15 mouse cellular contexts compared by ENCODE assay signal in genomic region chr2:18917380-18917750, GRCm38 (mm10).
DNase-seq lines count a peak whose midpoint lies in the region; ATAC-seq and TF ChIP-seq lines count a peak whose summit lies in the region.
"Had no signal": no experiment of that assay in that cellular context is flagged by ENCODE, and none has a peak within 500 bp of the region (broad histone marks: within the 10 kb centered on the region; RNA-seq: fewer than 3 reads in every experiment).

No protein-coding gene starts in this region.

- H3K79me2 ChIP-seq in myocyte (ENCODE audit: control insufficient read depth, insufficient read depth): peaks cover 14% of the 10 kb centered on the region

- H3K27ac ChIP-seq in heart, embryonic 16.5 days (ENCODE audit: low read length): no peak overlapping the region
- H3K27ac ChIP-seq: left cerebral cortex, adult 2 months; limb, embryonic 15.5 days; stomach, postnatal 0 days had no signal

- TF ChIP-seq POLR2A in myocyte (IDR thresholded peaks at IDR 0.05; ENCODE audit: insufficient read length, low read depth): no peak

- DNase-seq in heart, postnatal 10 days: no peak
- DNase-seq in CD4-positive, CD25-positive, alpha-beta regulatory T cell, adult 2 months (ENCODE audit: low read depth, low spot score): peak; percentile 43
- DNase-seq in brain, adult 2 months (ENCODE audit: low read depth, low spot score): peak; percentile 33
- no peak for DNase-seq in cerebellum, adult 9-11 months
- DNase-seq in retina, postnatal 1 day: no peak
- no peak for DNase-seq in lung, postnatal 4 days
- DNase-seq: cerebellum, adult 11 months; heart, adult 11 months had no signal

- WGBS in heart, embryonic 16.5 days: 74% methylated on average over 1 of the region's 1 CpGs

- H3K4me1 ChIP-seq in heart, embryonic 16.5 days (ENCODE audit: control insufficient read depth, insufficient read depth, low read length): peaks cover 26% of the 10 kb centered on the region

- ATAC-seq in heart, embryonic 16.5 days (replicated peaks; ENCODE audit: extremely low read depth, insufficient read depth, low FRiP score): 0 out of 2 replicates have a peak, but pooled peaks have one; percentile 18
- ATAC-seq: intestine, embryonic 16.5 days had no signal

- H3K9ac ChIP-seq in heart, embryonic 16.5 days (ENCODE audit: low read length): no peak overlapping the region
- H3K9ac ChIP-seq: limb, embryonic 15.5 days had no signal

- no peaks in the 10 kb centered on the region for H3K27me3 ChIP-seq in heart, embryonic 16.5 days (ENCODE audit: control insufficient read depth, insufficient read depth, low read length)
- H3K27me3 ChIP-seq in myocyte (ENCODE audit: control insufficient read depth, insufficient read depth, insufficient read length): no peaks in the 10 kb centered on the region
- H3K27me3 ChIP-seq: limb, embryonic 15.5 days had no signal

- no peak overlapping the region for H3K4me2 ChIP-seq in heart, embryonic 16.5 days (ENCODE audit: low read depth, low read length)
- peak overlapping the region; percentile 28 for H3K4me2 ChIP-seq in myocyte (ENCODE audit: low read depth)
- H3K4me2 ChIP-seq: limb, embryonic 15.5 days had no signal

- no peaks in the 10 kb centered on the region for H3K36me3 ChIP-seq in heart, embryonic 16.5 days (ENCODE audit: control insufficient read depth, insufficient read depth)
- no peaks in the 10 kb centered on the region for H3K36me3 ChIP-seq in myocyte (ENCODE audit: control insufficient read depth, insufficient read depth)
- H3K36me3 ChIP-seq: limb, embryonic 15.5 days had no signal

- no peak overlapping the region for H3K4me3 ChIP-seq in heart, embryonic 16.5 days (ENCODE audit: low read length)
- H3K4me3 ChIP-seq in myocyte: no peak overlapping the region
- H3K4me3 ChIP-seq: erythroblast, embryonic 14.5 days; left cerebral cortex, adult 2 months; limb, embryonic 15.5 days had no signal

- H3ac ChIP-seq in myocyte (ENCODE audit: control insufficient read depth, insufficient read length): no peak overlapping the region

- intact Hi-C loops in heart, postnatal 10 days (cut with DNase I): no loop called here

- no peaks in the 10 kb centered on the region for H3K9me3 ChIP-seq in heart, embryonic 16.5 days (replicated peaks; ENCODE audit: control insufficient read depth, low read length)
- H3K9me3 ChIP-seq: limb, embryonic 15.5 days had no signal

TF ChIP-seq in myocyte, 11 proteins besides CTCF, POLR2A, EP300 and RAD21:
- TF ChIP-seq USF1 (IDR thresholded peaks at IDR 0.05; ENCODE audit: low read depth) (no peak), POLR2AphosphoS2 (IDR thresholded peaks at IDR 0.05; ENCODE audit: insufficient read length, low read depth) (no peak), TCF12 (IDR thresholded peaks at IDR 0.05; ENCODE audit: insufficient read depth, poor library complexity, severe bottlenecking) (no peak), CEBPB (IDR thresholded peaks at IDR 0.05; ENCODE audit: insufficient read depth, poor library complexity, severe bottlenecking) (no peak), MYOD1 (IDR thresholded peaks at IDR 0.05; ENCODE audit: control insufficient read depth in 1 of 3, insufficient read length in 2 of 3, low read depth in 2 of 3) (no peak)

Comparison
In these comparisons a context has a peak if more than half of its experiments do, and no peak if none do; other contexts are left out.
1. DNase-seq: peak in CD4-positive, CD25-positive, alpha-beta regulatory T cell, adult 2 months (single experiment) and brain, adult 2 months (single experiment); none in heart, postnatal 10 days (0 of 2), cerebellum, adult 9-11 months (single experiment), retina, postnatal 1 day (single experiment) and lung, postnatal 4 days (0 of 2).